Mouse (Mus musculus) c-Kit-positive CD71-positive TER-119-positive erythroid progenitor cells, embryonic 14.5 days (primary cell): ENCODE results near the gene Cyp4f14.

Experiments
- DNase-seq: peaks from one replicate; pipeline ENCODE4 v3.0.0-alpha.2; 2013; ENCODE audit warnings: low spot score

Cyp4f14 gene

GRCm38 (mm10) chr17:32917131-32917530 lies at the start of gene Cyp4f14:
TSS of gene Cyp4f14 (minus strand) at chr17:32917342.
- no peak for DNase-seq

GRCm38 (mm10) chr17:32965623-32966290 lies 48.6 kb upstream of the Cyp4f14 start, which contains the start of gene Zfp472:
TSS of gene Zfp472 (plus strand) at chr17:32965814.
- peak; percentile 94 for DNase-seq

GRCm38 (mm10) chr17:32965253-32965622 lies 48.1 kb upstream of the Cyp4f14 start:
- DNase-seq, result no peak

GRCm38 (mm10) chr17:32951441-32951840 lies 34.3 kb upstream of the Cyp4f14 start:
- DNase-seq, result peak; percentile 45

GRCm38 (mm10) chr17:32951006-32951405 lies 33.9 kb upstream of the Cyp4f14 start:
- DNase-seq, result no peak

- DNase-seq, result no peak
Measured at GRCm38 (mm10) chr17:32950136-32950535, 33.0 kb upstream of the Cyp4f14 start.

- DNase-seq, result peak; percentile 57
Measured at GRCm38 (mm10) chr17:32947215-32947914, 30.2 kb upstream of the Cyp4f14 start, which contains the start of gene Cyp4f13. TSS of gene Cyp4f13 (minus strand) at chr17:32947402.

- no peak for DNase-seq
Measured at GRCm38 (mm10) chr17:32946716-32947115, 29.6 kb upstream of the Cyp4f14 start.

GRCm38 (mm10) chr17:32944402-32945035 lies 27.4 kb upstream of the Cyp4f14 start:
- DNase-seq, result no peak

DNA sequence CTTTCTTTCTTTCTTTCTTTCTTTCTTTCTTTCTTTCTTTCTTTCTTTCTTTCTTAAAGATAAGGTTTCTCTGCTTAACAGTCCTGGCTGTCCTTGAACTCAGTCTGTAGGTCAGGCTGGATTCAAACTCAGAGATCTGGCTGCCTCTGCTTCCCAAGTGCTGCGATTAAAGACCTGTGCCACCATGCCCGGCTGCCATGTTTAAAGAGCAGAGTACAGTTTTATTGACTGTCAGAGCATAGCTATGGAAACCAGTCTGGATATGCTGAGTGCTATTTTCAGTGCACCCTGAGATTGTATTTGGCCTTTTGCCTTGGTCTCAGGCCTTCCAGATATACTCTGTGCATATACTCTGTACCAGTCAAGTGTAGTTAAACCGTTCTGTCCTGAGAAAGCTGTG lies 26.5 kb upstream of the Cyp4f14 start:
- DNase-seq, result no peak

DNA sequence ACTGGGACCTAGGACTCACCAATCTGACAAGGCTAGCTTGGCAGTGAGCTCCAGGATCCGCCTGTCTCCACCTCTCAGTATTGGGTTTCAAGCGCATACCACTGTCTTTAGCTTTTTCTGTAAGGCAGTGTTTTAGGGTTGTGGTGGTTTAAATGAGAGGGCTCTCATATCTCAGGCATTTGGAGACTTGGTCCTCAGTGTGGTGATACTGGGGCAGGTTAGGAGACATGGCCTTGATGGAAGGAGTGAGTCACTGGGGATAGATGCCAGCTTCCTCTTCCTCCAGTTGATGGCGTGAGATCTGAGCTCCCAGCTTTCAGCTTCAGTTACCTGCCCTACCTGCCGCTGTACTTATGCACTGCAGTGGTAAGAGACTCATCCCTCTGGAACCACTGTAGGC lies 22.7 kb upstream of the Cyp4f14 start:
- DNase-seq, result no peak

- no peak for DNase-seq
Measured at GRCm38 (mm10) chr17:32927803-32928202, 10.7 kb upstream of the Cyp4f14 start.

DNA sequence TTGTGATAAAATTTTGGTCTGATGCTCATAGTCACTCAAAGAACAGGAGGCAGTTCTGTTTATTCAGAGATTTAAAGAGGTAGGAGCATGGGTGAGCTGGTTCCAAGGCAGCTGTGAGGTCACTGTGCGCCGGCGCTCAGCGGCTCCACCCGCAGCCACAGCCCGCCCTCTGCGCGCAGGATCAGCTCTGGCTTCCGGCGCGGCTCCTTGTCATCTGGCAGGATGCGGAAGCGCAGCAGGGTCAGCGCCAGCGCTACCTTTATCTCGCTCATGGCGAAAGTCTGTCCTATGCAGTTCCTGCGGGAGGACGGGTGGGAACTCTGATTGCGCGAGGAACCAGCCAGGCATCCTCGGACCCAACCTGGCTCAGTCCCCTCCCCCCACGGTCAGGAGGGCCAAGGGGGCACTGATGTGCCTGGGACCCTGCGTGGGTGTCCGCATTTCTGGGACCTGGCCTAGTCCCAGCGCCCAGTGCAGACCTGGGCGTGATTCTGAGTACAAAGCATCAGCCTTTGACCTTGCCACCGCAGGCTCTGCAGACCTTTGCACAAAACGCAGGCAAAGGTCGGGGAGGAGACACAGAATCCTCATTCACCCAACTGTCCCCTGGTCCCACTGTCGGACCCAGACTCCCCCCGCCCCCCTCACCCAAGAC lies 7.6 kb upstream of the Cyp4f14 start:
- DNase-seq, result peak; percentile 21

GRCm38 (mm10) chr17:32923681-32924080 lies 6.5 kb upstream of the Cyp4f14 start:
- DNase-seq, result no peak

- DNase-seq, result no peak
Measured at GRCm38 (mm10) chr17:32919123-32919522, 2.0 kb upstream of the Cyp4f14 start.

DNA sequence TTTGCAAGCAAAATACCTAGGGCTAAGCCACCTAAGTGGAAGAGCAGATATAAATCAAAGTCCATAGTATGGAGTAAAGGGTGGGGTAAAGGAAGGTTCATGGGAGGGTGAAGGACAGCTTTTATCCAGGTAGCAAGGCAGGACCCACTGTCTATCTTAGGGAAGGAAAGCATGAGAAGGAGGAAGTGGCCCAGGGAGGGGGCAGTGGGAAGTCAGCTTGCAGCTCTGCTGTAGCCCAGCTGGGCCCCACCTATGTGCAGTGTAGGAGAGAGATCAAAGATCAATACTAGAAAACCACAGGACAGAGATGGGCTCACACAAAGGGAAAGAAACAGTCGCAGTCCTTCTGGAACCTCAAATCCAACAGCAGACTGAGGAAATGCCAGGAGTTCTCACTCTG lies 1.1 kb downstream of the Cyp4f14 start:
- DNase-seq, result no peak

DNA sequence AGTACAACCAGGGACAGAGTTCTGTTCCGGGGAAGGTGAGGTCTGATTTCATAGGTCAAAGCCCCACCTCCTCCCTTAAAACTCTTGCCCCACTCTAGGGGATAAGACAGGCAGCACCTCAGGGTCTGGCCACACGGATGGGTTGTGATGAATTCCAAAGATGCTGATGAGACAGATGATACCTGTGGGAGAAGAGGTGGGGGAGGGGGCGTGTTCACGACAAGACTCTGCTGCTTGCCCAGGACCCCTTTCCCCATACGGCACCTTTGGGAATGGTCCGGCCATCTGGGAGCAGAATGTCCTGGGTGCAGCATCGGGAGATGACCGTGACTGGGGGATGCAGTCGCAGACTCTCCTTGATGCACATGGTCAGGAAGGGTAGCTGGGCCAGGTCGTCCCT lies 11.0 kb downstream of the Cyp4f14 start:
- no peak for DNase-seq

DNA sequence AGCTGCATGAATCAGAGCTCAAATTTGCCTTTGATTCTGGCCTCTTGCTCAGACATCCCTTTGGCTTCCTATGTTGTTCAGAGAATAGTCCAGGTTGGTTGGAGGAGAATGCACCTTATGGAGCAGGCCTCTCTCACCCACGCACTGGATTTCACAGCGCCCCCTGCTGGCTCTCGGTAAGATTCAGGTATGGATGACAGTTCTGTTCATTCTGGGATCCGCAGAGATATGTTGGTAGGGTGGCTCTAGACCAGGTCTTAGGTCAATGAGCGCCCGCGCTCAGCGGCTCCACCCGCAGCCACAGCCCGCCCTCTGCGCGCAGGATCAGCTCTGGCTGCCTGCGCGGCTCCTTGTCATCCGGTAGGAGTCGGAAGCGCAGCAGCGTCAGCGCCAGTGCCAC lies 11.9 kb downstream of the Cyp4f14 start:
- peak; percentile 49 for DNase-seq

- no peak for DNase-seq
Measured at GRCm38 (mm10) chr17:32904414-32904813, 12.7 kb downstream of the Cyp4f14 start.

- DNase-seq, result no peak
Measured at GRCm38 (mm10) chr17:32901751-32902525, 15.2 kb downstream of the Cyp4f14 start.

DNA sequence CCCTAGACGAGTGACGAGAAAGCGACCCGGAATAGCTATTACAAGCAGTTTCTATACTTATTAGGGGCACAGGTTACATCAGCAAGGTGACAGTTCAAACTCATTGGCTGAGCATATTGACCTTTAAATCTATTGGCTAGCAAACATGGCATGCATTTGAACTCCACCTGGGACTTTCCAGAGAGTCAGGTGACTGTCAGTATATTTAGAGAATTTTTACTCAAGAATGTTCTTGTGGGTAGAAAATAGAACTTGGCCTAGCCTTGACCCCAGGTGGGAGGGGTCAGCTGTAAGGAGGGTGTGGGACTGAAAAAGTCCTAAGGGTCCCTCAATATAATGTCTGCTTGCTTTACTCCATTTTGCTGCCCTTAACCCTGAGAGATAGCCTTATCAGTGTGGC lies 21.7 kb downstream of the Cyp4f14 start:
- DNase-seq, result no peak

GRCm38 (mm10) chr17:32893901-32894300 lies 23.2 kb downstream of the Cyp4f14 start:
- DNase-seq, result no peak
